Mouse (Mus musculus) lung, adult 18-20 months (tissue): Measurements from ENCODE around the gene Sdhaf2.

Experiments used
- DNase-seq, 2 experiments: peaks; one replicate each; pipeline ENCODE4 v3.0.0; 2022; ENCODE audit warnings: mixed read lengths in 2 of 2

The Sdhaf2 gene

DNA sequence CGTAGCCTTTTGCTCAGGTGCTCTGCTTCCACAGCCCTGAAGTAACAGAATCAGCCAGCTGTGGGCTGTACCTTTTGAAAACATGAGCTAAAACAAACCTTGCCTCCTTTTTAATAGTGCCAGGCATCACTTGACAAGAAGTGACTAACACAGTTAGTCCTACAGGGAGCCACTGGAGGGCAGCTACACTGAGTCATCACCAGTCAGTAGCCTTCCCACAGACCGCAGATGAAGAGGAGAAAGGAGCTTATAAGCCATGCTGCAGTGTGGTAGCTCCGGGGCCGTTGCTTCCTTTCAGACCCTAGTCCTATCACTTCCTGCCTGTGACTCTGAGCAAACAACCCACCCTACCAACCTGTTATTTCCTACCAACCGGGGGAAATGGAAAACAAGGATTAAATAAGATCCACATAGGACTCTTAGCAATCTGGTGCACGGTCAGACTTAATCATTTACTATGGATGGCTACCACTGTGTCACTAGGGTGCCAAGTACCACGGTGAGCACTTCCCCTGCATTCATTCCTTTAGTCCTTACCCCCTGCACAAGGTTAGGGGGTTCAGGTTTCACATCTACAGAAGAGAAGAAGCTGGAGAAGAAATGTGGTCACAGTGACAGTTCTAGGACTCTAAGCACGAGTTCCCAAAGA, 28.3 kb downstream of the Sdhaf2 start:
- no peak for DNase-seq

DNA sequence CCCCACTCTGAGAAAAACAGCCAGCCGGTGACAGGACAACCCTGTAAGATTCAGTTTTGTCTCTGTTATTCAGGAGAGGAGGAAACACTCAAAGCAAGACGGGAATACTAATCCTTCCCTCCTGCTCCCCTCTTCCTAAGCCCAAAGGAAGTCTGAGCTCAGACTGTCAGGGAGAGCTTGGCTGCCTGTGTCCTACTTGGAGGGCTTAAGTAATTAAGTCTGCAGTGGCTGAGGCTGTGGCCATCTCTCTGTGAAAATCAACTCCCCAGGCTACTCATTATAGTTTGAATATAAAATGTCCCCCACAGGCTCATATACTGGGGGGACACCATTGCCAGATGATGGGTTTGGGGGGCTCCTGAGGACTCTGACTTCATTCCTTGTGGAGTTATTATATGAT, 29.0 kb downstream of the Sdhaf2 start:
- no peak for DNase-seq

DNA sequence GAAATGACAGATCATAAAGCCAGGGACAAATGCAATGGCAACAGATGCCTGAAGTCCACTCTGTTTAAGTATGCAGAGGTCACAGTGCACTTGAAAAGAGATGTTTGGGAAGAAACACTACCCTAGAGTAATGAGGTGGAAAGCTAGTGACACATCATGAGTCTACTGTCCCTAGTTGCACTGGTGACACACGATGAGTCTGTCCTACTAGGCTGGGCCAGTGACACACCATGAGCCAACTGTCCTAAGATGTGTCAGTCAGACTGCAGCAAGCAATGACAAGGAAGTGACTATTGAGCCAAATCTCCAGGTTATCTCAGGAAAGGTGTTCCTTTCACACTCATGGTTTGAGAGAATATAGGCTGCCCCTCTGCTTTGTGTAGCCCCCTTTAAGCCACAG, 30.3 kb downstream of the Sdhaf2 start:
- no peak for DNase-seq

DNA sequence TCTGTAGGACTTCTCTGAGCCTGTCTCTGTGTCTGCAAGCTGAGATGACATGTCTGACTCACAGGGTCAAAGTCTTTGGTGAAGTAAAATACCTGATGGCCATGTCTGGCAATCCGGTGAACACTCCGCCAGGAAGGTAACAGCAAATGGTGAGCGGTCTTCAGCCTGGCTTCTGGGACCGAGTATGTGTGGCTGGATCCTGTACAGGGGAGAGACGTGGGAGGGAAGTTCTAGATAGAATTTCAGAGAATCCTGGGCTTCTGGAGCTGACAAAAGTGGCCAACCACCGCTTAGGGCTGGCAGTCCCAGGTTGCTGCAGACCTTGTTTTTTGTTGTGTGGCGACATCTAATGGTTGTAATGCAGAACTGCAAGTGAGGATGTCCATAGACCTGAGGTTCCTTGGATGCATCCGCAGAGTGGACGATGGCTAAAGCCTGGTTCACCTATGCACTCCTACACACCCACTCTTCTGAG, 39.6 kb downstream of the Sdhaf2 start:
- DNase-seq, result peak; percentile 26 to 64

DNA sequence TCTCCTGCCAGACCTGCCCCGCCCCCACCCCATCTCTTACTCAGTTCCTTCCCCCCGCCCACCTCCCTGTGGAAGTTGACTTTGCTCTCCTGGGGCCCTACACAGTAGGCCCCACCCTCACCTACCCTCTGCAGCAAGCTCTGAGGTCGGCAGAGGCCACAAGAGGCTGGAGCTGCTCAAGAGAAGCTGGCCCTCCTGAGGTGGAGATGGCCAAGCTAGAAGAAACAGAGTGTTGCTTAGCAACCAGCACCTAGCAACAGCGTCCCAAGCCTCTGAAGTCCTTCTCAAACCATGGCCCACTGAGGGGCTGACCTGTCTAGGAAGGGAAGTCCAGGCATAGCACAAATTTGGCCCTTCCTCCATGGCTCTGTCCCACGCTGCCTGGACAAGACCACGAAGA, 43.2 kb downstream of the Sdhaf2 start, which contains the start of gene Ppp1r32:
Ppp1r32 (minus strand) TSS at position 226 of the 400 bp plus-strand sequence.
- peak; percentile 33 to 62 for DNase-seq

DNA sequence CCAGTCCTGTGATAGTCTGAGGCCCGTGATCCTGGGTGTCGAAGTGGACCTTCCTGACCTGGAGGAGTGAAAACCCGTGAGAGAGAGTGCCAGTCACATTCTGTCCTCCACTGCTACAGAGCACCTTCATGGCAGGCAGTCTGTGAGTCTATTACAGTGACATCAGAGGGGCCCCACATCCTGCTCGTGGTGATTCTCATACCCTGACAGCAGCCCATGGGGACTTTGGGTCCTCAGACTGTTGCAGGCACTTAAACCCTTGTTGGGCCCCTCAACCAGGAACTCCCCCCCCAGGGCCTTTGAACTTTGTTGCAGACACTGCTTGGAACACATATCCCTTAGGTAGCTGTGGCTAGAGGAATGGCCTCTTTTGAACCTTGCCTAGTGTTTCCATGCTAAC, 46.4 kb downstream of the Sdhaf2 start:
- DNase-seq, result no peak

DNA sequence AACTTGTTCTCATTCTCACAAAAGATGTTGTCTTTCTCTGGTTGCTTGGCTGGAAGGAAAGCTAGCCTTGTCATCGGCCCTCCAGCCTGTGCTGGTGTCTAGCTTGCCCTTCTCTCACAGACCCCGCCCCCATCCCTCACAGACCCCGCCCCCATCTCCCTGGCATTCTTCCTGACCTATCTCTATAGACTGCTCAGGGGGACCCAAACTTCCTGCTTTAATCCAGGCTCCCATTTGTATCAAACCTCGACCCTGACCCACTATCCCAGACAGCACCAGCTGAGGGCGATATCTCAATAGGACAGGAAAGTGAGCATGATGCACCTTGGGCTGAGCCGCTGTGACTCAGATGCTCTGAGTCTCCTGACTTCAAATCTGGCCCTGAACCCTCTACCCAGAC, 52.2 kb downstream of the Sdhaf2 start:
- DNase-seq, result no peak

DNA sequence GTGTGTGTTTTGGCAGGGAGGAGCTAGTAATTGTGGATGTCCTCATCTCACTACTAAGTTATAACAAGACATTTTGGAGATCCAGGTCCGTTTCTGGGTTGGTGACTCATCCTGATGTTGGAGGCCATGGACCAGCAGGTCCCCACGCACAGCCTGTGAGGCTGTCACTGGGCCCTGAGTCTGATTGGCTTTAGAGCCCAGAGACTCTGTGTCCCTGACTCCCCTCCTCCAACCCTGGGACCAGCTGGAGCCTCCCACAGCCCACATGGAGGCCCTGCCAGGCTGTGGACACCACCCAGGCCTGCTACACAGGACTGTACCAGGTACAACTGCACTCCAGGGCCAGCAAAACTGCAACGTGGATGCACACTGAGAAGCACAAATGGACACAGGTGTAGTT, 53.0 kb downstream of the Sdhaf2 start:
- DNase-seq, result no peak

DNA sequence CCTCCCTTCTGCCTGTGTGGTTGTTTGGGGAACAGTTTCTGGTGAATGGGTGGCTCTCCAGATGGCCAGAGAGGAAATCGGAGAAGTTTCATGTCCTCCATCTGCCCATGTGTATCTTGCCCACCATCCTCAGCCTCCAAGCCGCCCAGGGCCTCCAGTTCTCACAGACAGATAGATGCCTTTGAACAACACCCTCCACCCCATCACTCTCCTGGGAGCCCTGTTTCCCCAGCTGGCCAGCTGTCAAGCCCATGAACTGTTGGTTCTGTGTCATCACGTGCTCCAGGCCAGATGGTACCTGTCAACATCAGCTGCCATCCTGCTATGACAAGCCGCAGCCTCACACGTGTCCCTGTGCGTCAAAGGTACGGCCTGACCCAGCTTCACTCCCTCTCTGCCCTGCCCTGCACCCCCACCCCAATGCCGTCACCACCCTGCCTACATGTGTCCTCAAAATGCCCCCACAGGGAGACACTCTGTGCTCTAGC, 56.7 kb downstream of the Sdhaf2 start:
- peak in 1 of 2 experiments; percentile 36 for DNase-seq

DNA sequence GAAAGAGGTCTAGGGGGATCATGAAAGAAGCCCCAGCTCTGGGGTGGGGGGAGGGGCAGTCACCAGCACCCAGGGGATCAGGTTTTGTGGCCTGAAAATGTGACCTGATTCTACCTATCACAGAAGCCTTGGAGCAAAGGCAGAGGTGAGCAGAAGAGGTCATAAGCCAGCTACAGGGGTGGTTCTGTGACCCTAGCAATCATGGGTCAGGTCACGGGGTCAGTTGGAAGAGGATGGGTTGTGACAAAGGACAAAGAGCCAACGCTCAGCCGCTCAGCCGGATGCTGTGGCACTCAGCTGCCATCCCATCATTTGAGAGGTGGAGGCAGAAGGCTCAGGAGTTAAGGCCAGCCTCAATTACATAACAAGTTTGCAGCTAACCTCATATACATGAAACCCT, 61.5 kb downstream of the Sdhaf2 start:
- no peak for DNase-seq

DNA sequence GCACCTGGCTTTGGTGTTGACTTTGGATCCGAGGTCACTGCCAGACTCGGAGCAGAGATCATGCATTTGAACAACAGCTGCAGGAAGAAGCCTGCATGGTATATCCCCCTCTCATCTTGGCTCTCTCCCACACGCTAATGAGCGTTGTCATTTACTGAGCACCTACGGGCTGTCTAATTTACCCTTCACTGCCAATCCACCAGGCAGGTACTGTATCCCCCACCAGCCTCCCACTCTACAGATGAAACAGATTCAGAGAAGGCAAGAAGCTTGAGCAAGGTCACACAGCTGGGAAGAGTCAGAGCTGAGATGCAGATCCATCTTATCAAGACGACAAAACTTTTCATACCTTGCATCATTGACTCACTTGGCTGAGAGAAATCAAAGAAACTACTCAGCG, 64.4 kb downstream of the Sdhaf2 start:
- DNase-seq, result no peak

DNA sequence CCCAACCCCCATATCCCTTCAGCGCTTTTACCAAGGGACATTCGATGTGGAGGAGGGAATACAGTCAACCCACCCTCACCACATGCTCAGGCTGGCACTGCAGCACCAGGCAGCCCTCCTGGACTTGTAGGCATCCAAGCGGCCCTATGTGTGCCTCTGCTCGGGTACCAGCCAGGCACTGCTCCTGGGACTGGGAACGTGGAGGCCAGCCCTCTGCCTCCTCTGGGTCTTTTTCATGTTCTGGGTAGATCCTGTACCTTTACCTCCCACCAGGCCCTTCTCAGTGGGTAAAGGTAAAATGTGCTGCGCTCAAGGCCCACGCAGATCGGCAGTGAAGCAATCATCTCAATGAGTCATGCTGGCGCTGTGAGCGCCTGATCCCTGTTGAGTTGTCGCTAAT, 66.0 kb downstream of the Sdhaf2 start:
- DNase-seq, result no peak

DNA sequence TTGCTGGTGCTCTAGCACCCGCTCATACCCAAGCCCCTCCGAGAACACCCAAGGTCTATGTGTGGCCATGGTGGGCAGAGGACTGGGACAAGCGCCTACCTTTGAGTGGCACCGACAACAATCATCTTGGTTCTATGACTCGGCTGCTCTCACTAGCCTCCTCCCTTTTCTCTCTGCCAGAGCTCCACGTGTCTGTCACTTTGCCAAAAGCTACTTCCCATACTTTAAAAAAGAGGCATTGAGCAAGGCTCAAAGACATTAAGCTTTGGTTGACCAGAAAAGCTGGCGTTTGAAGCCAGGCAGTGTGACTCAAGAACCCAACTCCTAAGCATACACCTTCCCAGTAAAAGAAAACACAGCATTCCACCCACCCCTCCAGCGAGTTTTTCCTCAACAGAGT, 67.8 kb downstream of the Sdhaf2 start:
- peak; percentile 66 to 88 for DNase-seq

DNA sequence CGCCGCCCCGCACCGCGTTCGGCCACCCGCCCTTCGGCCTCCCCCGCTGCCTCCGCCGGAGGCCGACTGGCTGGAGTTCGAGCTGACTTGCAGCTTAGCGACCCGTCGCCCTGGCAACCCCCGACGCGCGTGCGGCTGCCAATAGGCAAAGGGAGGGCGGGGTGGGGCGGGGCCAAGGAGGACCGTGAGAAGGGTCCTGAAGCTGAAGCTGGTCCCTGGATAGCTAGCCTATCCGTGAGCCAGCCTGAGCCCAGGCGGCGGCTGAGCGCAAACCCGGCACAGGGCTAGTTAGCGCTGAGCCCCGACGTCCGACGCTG, 68.5 kb downstream of the Sdhaf2 start:
- peak; percentile 61 to 77 for DNase-seq

DNA sequence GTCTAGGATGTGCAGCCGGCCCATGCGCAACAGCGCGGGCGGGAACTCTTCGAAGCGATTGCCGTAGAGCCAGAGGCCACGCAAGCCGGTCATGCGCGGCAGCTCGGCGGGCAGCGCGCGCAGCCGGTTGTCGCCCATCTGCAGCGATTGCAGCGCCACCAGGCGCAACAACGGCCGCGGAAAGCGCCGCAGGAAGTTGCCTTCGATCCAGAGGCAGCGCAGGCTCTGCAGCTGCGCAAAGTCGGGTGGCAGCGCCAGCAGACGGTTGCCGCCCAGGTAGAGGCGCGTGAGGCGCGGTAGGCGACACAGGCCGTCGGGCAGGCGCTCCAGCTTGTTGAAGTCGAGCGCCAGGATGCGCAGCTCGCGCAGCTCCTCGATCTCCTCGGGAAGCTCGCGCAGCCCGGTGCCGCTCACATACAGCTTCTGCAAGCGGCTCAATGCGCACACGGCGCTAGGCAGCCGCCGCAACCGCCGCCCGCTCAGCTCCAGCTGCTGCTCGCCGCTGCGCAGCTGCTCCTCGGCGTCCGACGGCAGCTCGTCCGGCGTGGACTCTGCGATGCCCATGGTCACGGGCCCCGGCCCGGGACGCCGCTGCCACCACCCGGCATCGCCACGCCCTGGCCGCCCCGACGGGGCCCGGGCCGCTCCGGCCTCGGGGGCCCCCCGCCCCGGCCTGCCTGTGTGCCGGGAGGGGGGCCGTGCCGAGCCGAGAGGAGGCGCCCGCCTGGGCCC, 69.0 kb downstream of the Sdhaf2 start, which contains the start of gene Lrrc10b:
Lrrc10b (minus strand) TSS at position 722 of the 732 bp plus-strand sequence.
- DNase-seq, result peak; percentile 51 to 61

DNA sequence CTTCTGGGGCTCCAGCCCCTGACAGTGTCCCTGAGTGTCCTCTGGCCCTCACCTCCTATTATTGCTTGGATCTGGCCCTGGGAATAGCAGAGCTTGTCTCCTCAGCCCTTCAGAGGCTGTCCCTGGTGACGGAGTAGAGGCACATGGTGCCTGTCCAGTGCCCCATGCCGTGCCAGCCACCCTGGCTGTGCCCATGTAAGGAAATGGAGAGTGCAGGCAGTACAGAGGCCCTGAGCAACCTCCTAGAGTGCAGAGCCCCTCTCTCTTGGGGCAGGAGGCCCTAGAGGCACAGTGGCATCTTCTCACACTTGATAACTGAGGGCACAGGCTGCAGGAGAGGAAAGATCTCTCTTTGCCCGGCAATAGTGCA, 70.5 kb downstream of the Sdhaf2 start:
- no peak for DNase-seq

DNA sequence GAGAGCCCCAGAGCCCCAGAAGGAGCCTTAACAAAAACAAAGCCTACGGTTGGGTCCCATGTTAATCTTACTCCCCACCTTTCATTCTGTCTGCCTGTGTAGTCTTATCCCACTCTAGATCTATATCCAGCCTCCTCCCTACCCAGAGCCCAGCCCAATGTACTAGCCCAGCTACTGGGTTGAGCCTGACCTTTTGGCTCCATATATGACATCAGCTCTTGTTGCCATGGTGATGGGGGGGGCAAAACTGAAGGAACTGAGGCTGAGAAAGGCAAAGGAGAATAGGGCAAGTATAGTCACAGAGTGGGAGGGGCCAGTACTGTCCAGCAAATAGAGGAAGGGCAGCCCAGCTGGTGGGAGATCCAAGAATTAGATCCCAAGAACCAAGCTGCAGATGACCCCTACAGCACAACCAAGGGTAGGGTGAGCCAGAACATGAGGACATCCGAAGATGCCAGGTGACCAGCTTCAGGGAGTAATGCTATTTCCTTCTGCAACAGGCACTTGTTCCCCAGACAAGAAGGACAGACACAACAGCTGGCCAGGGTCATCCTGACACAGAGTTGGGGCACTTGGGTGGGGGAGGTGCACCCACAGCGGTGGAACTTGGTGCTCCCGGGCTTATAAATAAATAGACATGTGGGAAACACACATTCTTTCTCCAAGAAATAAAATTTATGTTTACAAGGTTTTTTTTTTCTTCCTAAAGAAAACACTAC, 71.1 kb downstream of the Sdhaf2 start:
- peak in 1 of 2 experiments; percentile 35 for DNase-seq
